Mouse (Mus musculus) B cell, adult (primary cell): ENCODE data around the gene Pcgf3. TPM values are rescaled to one million over a fixed set of nuclear protein-coding genes. Genes with fewer than 3 reads are reported as not detected.

ENCODE experiments used
- total RNA-seq: library from RNA; stranded (reverse); gene quantifications from 4 replicates; pipeline ENCODE4 v1.2.4, GENCODE M21; 2023; ENCODE audit not compliant: inconsistent age

The Pcgf3 gene
- 18.4 to 31.3 TPM (median 23.8 TPM) in 4 replicates for total RNA-seq

GRCm38 (mm10) chr5:108461082-108462065 lies at the start of gene Pcgf3:
TSS of gene Pcgf3 (plus strand) at chr5:108461232.

GRCm38 (mm10) chr5:108433804-108434587 lies 27.0 kb upstream of the Pcgf3 start, which contains the start of gene Atp5k:
TSS of gene Atp5k (minus strand) at chr5:108434448.

GRCm38 (mm10) chr5:108448785-108449668 lies 12.0 kb upstream of the Pcgf3 start, which contains the start of gene Mfsd7a:
TSS of gene Mfsd7a (minus strand) at chr5:108448891.

GRCm38 (mm10) chr5:108549489-108550206 lies 88.6 kb downstream of the Pcgf3 start, which contains the start of gene Cplx1:
TSS of gene Cplx1 (minus strand) at chr5:108550024.

Other genes with a start within 250 kb of the Pcgf3 start
- 34.4 to 37.2 TPM (median 35.7 TPM) in 4 replicates for gene Dr1, start 192.3 kb upstream of the Pcgf3 start, total RNA-seq
- gene Pigg, start 148.6 kb upstream of the Pcgf3 start, total RNA-seq, result 2.7 to 3.3 TPM (median 3.2 TPM) in 4 replicates
- gene Gm42517, start 93.3 kb upstream of the Pcgf3 start, total RNA-seq, result not detected in 4 replicates
- not detected in 4 replicates for gene Pde6b, start 72.8 kb upstream of the Pcgf3 start, total RNA-seq
- 62.9 to 80.0 TPM (median 70.9 TPM) in 4 replicates for gene Atp5k, start 26.8 kb upstream of the Pcgf3 start, total RNA-seq
- not detected in 4 replicates for gene Mfsd7a, start 12.3 kb upstream of the Pcgf3 start, total RNA-seq
- gene Cplx1, start 88.8 kb downstream of the Pcgf3 start, total RNA-seq, result not detected in 4 replicates
- 144 to 160 TPM (median 152 TPM) in 4 replicates for gene Gak, start 168.5 kb downstream of the Pcgf3 start, total RNA-seq
- 18.8 to 22.2 TPM (median 20.6 TPM) in 4 replicates for gene Tmem175, start 168.5 kb downstream of the Pcgf3 start, total RNA-seq
- gene Idua, start 199.1 kb downstream of the Pcgf3 start, total RNA-seq, result 40.2 to 45.7 TPM (median 41.7 TPM) in 4 replicates
- gene Dgkq, start 208.4 kb downstream of the Pcgf3 start, total RNA-seq, result 37.3 to 42.3 TPM (median 39.7 TPM) in 4 replicates
- gene Slc26a1, start 214.3 kb downstream of the Pcgf3 start, total RNA-seq, result not detected in 4 replicates
- gene Fgfrl1, start 231.2 kb downstream of the Pcgf3 start, total RNA-seq, result 6.1 to 7.3 TPM (median 6.8 TPM) in 4 replicates